Mouse (Mus musculus) limb, embryonic 15.5 days (tissue): ENCODE measurements at regions not wholly inside any gene's neighbourhood (a gene's known extent, or its start where the extent isn't known, plus 50 kb on each side); places are given as distances from the start of the nearest gene placed in this dataset.
A peak's percentile ranks its signal among the peaks of the same experiment; 100 is the strongest.

Source experiments
- ATAC-seq: fragments of 200-750 bp; cut with Nextera tagmentation; 2 replicates; pipeline ENCODE4 v1.8.0; 2017; ENCODE audit warnings: low read depth, moderate TSS enrichment; ENCODE audit not compliant: insufficient number of reproducible peaks, low FRiP score, low TSS enrichment
- H3K27ac ChIP-seq: fragments of 300-500 bp; sonication (generic); 2 replicates; pipeline ENCODE4 v1.5.1; 2015; ENCODE audit warnings: moderate library complexity, mild to moderate bottlenecking, inconsistent platforms
- H3K27me3 ChIP-seq: fragments of 300-500 bp; sonication (generic); 2 replicates; pipeline ENCODE4 v1.6.1; 2015; ENCODE audit warnings: inconsistent platforms
- H3K36me3 ChIP-seq: fragments of 300-500 bp; sonication (generic); 2 replicates; pipeline ENCODE4 v1.6.1; 2015; ENCODE audit warnings: inconsistent platforms
- H3K4me1 ChIP-seq: fragments of 300-500 bp; sonication (generic); 2 replicates; pipeline ENCODE4 v1.6.1; 2015; ENCODE audit warnings: inconsistent platforms
- H3K4me2 ChIP-seq: fragments of 300-500 bp; sonication (generic); 2 replicates; pipeline ENCODE4 v1.6.1; 2015; ENCODE audit warnings: mild to moderate bottlenecking, inconsistent platforms
- H3K4me3 ChIP-seq: fragments of 300-500 bp; sonication (generic); 2 replicates; pipeline ENCODE4 v1.5.1; 2015; ENCODE audit warnings: mild to moderate bottlenecking, inconsistent platforms
- H3K9ac ChIP-seq: fragments of 300-500 bp; sonication (generic); 2 replicates; pipeline ENCODE4 v1.6.1; 2015; ENCODE audit warnings: inconsistent platforms
- H3K9me3 ChIP-seq: fragments of 300-500 bp; sonication (generic); 2 replicates; pipeline ENCODE4 v1.6.1; 2016; ENCODE audit warnings: inconsistent platforms
- WGBS: fragments of 180-500 bp; shearing (Covaris S2); methylation state at CpG from one replicate; pipeline ENCODE4 v1.1.7; 2015; 5-methylcytosine and 5-hydroxymethylcytosine counted together

DNA sequence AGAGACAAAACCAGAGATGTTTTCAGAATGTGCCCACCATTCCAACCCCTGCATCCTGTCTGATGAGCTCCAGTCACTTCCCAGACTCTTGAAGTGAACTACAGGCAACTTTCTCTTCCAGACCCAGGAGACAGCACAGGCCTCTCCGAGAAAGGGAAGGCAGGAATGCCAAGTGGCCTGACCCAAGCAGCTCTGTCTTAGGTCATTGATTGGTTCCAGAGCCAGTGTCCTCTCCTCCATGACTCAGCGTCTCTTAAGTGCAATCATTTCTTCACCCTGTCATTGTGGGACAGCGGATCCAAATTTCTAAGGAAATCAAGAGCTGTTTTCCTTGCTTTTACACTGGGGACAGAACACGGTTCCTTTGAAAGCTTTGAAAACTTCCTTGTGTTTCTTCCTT is 329.2 kb upstream of the Nfe2l3 start:
- H3K4me2 ChIP-seq: no peak overlapping the region
- H3K9ac ChIP-seq: no peak overlapping the region
- 58% methylated on average over 4 of the region's 4 CpGs for WGBS
- peaks cover 4% of the 10 kb centered on the region for H3K4me1 ChIP-seq
- H3K4me3 ChIP-seq: no peak overlapping the region
- H3K27ac ChIP-seq: peak overlapping the region; percentile 11; the same call in 1 of the 2 replicates
- H3K9me3 ChIP-seq: no peaks in the 10 kb centered on the region
- ATAC-seq: no peak
- no peaks in the 10 kb centered on the region for H3K36me3 ChIP-seq
- no peaks in the 10 kb centered on the region for H3K27me3 ChIP-seq

DNA sequence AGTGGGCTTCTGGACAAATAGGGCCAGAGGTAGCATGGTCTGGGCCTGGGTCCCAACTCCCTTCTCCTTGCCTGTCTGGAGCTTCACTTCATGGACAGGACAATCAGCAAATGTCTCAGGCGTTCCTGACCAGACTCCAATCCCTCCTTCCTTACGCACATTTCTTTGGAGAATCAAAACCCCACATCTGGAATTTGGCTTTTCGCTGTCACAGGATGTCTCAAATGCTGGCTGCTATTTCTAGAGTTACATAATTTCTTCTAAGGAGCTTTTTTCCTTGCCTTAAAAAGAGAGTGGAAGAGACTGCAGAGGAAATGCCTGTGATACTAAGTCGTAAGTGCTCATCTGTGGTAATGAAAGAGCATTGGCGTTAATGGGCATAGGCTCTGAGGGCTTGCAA is 328.1 kb upstream of the Nfe2l3 start:
- H3K27me3 ChIP-seq: no peaks in the 10 kb centered on the region
- peak overlapping the region; percentile 19 for H3K27ac ChIP-seq
- no peak overlapping the region for H3K4me2 ChIP-seq
- no peak for ATAC-seq
- no peak overlapping the region for H3K9ac ChIP-seq
- 37% methylated on average over 5 of the region's 5 CpGs for WGBS
- peaks cover 7% of the 10 kb centered on the region for H3K4me1 ChIP-seq
- H3K36me3 ChIP-seq: no peaks in the 10 kb centered on the region
- no peak overlapping the region for H3K4me3 ChIP-seq
- no peaks in the 10 kb centered on the region for H3K9me3 ChIP-seq

DNA sequence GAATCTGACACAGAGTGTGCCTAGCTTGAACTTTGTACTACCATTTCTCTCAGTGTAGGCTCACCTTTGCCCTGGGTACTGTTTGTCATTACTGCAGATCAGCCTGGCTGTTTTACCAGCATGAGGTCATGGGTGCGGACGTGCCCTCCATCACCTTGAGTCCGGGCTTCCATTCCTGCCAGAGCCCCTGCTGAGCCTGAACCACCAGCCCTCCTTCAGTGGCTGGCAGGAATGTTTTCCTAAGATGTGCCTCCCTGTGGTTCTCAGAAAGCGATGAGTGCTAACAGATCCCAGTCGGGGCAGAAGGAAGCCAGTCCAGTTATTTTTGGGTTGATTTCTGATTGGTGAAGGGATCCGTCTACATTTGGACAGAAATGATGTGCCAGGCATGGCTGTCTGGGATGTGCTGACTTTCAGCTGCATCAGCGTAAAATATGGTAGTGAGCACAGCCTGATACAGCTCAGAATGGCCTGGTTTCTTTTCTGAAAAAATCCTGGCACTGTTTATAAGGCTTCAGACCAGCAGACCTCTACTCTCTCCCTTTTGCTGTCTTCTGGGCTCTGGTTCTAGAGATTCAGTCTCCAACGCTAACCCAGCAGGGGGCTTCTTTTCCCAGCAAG is 324.0 kb upstream of the Nfe2l3 start:
- Histone ChIP-seq H3K27ac (no peak overlapping the region), H3K9me3 (no peaks in the 10 kb centered on the region), H3K4me3 (no peak overlapping the region), H3K27me3 (no peaks in the 10 kb centered on the region), H3K4me1 (peaks cover 7% of the 10 kb centered on the region), H3K4me2 (no peak overlapping the region), H3K36me3 (no peaks in the 10 kb centered on the region), H3K9ac (no peak overlapping the region)
- ATAC-seq: no peak
- WGBS: 36% methylated on average over 8 of the region's 8 CpGs

DNA sequence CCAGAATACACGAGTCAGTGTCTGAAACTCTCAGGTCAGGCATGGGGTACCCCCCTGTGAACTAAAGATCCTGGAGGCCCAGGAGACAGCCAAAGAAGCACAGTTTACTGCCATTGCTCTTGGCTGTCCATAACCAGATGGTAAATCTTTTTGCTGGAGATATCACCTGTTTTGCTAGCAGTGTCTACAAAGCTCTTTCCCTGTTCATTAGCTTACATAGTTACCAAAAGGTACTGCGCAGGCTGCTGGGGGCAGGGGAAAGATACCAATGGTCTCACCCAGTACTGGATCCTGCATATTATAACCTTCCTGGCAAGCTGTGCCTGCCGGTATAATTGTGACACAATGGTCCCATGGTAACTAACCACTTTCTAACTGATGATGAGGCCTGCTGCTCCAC is 321.9 kb upstream of the Nfe2l3 start:
- no peaks in the 10 kb centered on the region for H3K27me3 ChIP-seq

DNA sequence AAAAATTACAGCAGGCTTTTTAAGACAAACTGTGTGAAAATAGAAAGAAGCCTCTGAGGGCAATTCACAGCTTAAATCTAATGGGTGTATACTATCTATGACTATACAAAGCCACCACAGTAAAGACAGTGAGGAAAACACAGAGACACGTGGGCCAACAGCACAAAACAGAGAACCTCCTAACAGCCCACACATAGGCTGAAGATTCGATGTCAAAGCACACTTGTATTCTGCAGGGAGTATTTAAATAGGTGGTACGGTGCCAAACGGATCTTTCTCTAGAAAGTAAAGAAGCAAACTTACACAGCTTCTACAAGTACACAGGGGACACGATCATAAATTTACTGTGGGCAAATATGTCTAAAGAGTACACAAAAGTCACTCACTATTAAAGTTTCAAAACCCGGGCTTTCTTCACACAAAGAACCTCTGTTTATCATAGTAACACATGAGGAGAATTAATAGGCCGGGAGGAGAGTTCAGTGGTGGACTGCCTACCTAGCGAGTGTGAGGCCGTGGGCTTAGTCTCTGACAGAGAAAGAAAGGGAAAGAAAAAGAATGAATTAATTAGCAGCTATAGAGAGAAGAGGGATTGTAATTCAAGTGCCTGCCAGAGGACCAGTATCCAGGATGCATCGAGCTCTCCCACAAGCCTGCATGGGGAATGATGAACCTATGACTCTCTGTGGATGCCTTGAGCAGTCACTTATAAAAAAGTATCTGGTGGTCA is 317.7 kb upstream of the Nfe2l3 start:
- peaks cover 10% of the 10 kb centered on the region for H3K4me1 ChIP-seq
- H3K4me3 ChIP-seq: no peak overlapping the region
- H3K27ac ChIP-seq: no peak overlapping the region
- no peak overlapping the region for H3K9ac ChIP-seq
- WGBS: 63% methylated on average over 10 of the region's 10 CpGs
- ATAC-seq: no peak
- H3K27me3 ChIP-seq: no peaks in the 10 kb centered on the region
- no peaks in the 10 kb centered on the region for H3K36me3 ChIP-seq
- no peak overlapping the region for H3K4me2 ChIP-seq
- no peaks in the 10 kb centered on the region for H3K9me3 ChIP-seq

More for the DNA sequence above, 321.9 kb upstream of the Nfe2l3 start:
- no peak overlapping the region for H3K9ac ChIP-seq
- no peaks in the 10 kb centered on the region for H3K9me3 ChIP-seq
- no peak overlapping the region for H3K4me3 ChIP-seq
- no peaks in the 10 kb centered on the region for H3K36me3 ChIP-seq
- H3K4me2 ChIP-seq: no peak overlapping the region
- no peak overlapping the region for H3K27ac ChIP-seq
- 88% methylated on average over 3 of the region's 3 CpGs for WGBS
- H3K4me1 ChIP-seq: peaks cover 4% of the 10 kb centered on the region; the same call in 1 of the 2 replicates
- ATAC-seq: no peak

DNA sequence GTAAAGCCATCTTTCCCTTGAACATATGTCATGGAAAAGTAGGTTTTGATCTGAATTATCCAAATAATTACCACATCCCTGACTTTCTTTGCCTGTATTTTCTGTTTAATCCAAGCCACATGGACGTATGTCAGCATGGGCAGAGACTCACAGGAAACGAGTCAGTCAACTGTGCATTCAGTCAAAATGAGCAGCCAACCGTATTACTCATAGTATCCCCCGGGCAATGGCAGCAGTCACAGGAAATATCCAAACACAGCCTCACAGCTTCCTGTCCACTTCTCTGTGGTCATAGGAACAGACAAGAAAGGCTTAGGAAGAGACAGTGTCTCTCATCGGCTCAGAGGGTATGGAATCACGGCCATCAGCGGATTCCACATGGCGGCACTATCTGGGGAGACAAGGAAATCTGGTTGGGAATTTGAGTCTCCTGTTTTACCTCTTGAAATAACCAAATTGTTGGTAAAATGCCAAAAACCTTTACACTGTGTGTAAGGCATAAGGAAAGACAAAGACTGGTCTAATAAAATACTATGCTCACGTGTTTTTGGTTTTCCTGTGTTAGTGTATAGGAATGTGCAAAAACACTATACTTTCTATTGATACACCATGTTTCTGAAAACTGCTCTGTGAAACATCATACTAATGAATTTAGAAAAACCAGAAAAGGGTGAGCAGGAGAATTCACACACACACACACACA is 313.5 kb upstream of the Nfe2l3 start:
- WGBS: 34% methylated on average over 9 of the region's 9 CpGs
- H3K9ac ChIP-seq: no peak overlapping the region
- H3K36me3 ChIP-seq: no peaks in the 10 kb centered on the region
- H3K4me2 ChIP-seq: no peak overlapping the region
- no peaks in the 10 kb centered on the region for H3K9me3 ChIP-seq
- H3K27me3 ChIP-seq: peaks cover 4% of the 10 kb centered on the region; the same call in 1 of the 2 replicates
- no peak for ATAC-seq
- H3K4me3 ChIP-seq: no peak overlapping the region
- H3K27ac ChIP-seq: peak overlapping the region; percentile 62
- H3K4me1 ChIP-seq: peaks cover 20% of the 10 kb centered on the region

DNA sequence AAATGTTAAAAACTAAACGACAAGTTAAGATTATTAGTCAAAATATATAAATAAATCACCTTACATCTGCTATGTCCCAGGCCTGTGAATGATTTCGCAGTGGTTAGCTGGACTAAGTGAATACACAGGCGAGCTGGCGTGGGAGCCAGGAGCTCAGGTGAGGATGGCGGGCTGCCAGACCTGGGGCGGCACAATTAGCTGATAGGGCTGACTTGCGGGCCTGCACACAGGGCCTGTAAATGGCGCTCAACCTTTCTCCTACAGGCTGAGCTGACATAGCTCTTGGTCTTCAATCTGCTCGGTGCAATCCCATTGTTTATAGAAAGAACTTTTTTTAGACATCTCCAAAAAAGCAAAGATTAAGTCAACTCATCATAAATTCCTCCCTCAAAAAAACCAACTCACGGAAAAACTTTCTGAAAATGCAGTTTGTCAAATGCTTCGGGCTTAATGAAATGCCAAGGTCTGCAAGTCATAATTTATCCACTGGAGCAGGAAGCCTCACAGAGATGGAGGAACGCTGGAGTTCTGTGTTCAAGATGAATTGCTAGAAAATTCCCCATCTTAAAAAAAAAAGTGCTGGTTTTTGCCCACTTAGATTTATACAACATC is 312.7 kb upstream of the Nfe2l3 start:
- ATAC-seq: no peak
- no peaks in the 10 kb centered on the region for H3K9me3 ChIP-seq
- H3K4me3 ChIP-seq: no peak overlapping the region
- 33% methylated on average over 12 of the region's 12 CpGs for WGBS
- H3K36me3 ChIP-seq: no peaks in the 10 kb centered on the region
- H3K4me1 ChIP-seq: peaks cover 20% of the 10 kb centered on the region
- H3K9ac ChIP-seq: no peak overlapping the region
- no peak overlapping the region for H3K4me2 ChIP-seq
- peak overlapping the region; percentile 65 for H3K27ac ChIP-seq
- peaks cover 4% of the 10 kb centered on the region; the same call in 1 of the 2 replicates for H3K27me3 ChIP-seq

DNA sequence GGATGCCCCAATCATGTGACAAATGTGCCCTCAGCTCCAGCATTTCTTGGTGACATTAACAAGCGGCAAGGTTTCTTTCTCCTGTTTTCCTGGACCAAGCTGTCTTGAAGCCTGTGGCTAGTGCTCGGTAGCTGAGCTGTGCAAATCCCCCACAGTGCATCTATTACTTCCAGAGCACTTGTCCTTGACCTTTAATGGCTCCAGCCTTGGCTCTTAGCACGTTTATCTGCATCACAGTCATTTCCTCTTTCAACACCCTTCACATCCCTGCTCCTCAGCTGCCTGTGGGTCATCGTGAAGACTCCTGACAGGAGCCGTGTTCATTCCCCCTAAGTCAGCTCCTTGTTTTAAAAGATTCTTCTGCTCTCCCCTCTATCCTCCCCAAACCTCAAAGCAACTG is 309.5 kb upstream of the Nfe2l3 start:
- peaks cover 25% of the 10 kb centered on the region for H3K4me1 ChIP-seq
- ATAC-seq: no peak

DNA sequence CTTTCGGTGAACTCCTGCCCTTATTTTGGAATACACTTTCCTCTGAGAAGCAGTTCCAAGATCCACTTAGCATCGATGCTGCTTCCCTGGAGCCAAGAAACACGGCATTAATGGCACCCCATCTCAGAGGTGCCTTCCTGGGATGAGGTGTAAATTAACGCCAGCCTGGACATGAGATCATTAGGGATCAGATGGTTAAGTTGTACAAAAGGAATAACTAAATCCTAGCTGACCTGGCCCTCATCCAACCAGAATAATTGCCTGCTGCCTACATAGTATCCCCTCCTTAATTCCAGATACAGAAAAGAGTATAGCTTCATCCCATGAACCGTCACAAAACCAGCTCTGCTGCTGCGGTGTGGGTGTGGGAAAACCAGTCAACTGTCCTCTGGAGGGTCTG is 304.6 kb upstream of the Nfe2l3 start:
- Histone ChIP-seq H3K27ac (no peak overlapping the region), H3K36me3 (no peaks in the 10 kb centered on the region), H3K9ac (no peak overlapping the region), H3K9me3 (no peaks in the 10 kb centered on the region), H3K4me2 (no peak overlapping the region), H3K27me3 (peaks cover 2% of the 10 kb centered on the region; the same call in 1 of the 2 replicates), H3K4me3 (no peak overlapping the region), H3K4me1 (peaks cover 15% of the 10 kb centered on the region; the same call in 1 of the 2 replicates)
- no peak for ATAC-seq
- 51% methylated on average over 6 of the region's 6 CpGs for WGBS

More for the DNA sequence above, 309.5 kb upstream of the Nfe2l3 start:
- Histone ChIP-seq H3K4me3 (no peak overlapping the region), H3K4me2 (no peak overlapping the region), H3K27me3 (peaks cover 4% of the 10 kb centered on the region; the same call in 1 of the 2 replicates), H3K27ac (no peak overlapping the region), H3K9ac (no peak overlapping the region), H3K9me3 (no peaks in the 10 kb centered on the region), H3K36me3 (no peaks in the 10 kb centered on the region)
- 37% methylated on average over 5 of the region's 5 CpGs for WGBS

DNA sequence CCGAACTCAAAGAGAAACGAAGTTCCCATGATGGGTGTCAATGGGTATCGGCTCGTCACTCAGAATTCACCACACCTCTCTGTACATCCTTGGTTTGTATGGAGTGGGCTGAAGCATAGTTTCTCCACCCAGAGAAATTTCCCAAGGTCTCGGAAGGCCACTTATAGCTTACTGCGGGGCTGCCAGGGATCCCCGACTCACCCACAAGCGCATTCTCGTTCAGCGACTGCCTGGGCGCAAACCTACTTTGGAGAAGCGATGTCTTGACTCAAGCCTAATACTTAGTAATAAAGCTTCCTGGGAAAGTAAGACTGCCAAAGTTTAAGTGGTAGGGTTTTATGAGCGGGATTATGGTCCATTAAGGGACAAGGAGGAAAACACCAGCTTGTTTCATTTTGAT is 303.4 kb upstream of the Nfe2l3 start:
- ATAC-seq: no peak
- no peaks in the 10 kb centered on the region for H3K9me3 ChIP-seq
- H3K4me3 ChIP-seq: no peak overlapping the region
- no peaks in the 10 kb centered on the region for H3K27me3 ChIP-seq
- peak overlapping the region; percentile 34; the same call in 1 of the 2 replicates for H3K4me2 ChIP-seq
- H3K4me1 ChIP-seq: peaks cover 12% of the 10 kb centered on the region; the same call in 1 of the 2 replicates
- no peaks in the 10 kb centered on the region for H3K36me3 ChIP-seq
- no peak overlapping the region for H3K27ac ChIP-seq
- no peak overlapping the region for H3K9ac ChIP-seq
- WGBS: 48% methylated on average over 13 of the region's 13 CpGs

DNA sequence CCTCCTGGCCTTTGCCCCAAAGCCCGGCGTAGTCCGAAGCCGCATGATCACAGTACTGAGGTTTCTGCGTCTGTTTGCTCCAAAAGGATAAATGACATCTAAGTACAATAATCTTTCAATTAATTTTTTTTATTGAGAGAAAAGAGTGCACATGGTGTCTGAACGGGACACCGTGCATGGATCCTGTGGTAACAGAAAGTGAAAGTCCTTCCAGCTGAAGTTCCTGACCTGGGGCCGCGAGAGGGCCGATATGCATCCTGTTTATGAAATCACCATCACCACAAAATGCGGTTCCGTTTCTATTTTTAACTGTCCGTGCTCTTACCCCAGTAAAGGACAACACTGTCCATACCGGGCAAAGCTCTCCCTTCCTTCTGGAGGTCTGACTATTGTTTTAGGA is 302.9 kb upstream of the Nfe2l3 start:
- H3K4me3 ChIP-seq: peak overlapping the region; percentile 12; the same call in 1 of the 2 replicates
- H3K9me3 ChIP-seq: no peaks in the 10 kb centered on the region
- WGBS: 51% methylated on average over 14 of the region's 14 CpGs
- no peak overlapping the region for H3K27ac ChIP-seq
- no peak for ATAC-seq
- H3K4me2 ChIP-seq: peak overlapping the region; percentile 34; the same call in 1 of the 2 replicates
- no peak overlapping the region for H3K9ac ChIP-seq
- peaks cover 12% of the 10 kb centered on the region; the same call in 1 of the 2 replicates for H3K4me1 ChIP-seq
- H3K36me3 ChIP-seq: no peaks in the 10 kb centered on the region
- H3K27me3 ChIP-seq: no peaks in the 10 kb centered on the region
